Mouse (Mus musculus) testis, adult 10 weeks (tissue): ENCODE measurements around the gene Gm14698. TPM values are rescaled to one million over a fixed set of nuclear protein-coding genes. Genes with fewer than 3 reads are reported as not detected.

Experiments used
- polyA plus RNA-seq: library from polyadenylated mRNA; stranded (reverse); fragments of 350-450 nt; fragmentation: Illumina TruSeq; extraction: RNeasy Lipid Tissue Mini Kit (QIAGEN cat#74804); gene quantifications from one replicate; pipeline ENCODE4 v1.2.3, GENCODE M21; 2014; ENCODE audit warnings: low read depth, low replicate concordance

The Gm14698 gene
- polyA plus RNA-seq = 2.9 TPM

DNA sequence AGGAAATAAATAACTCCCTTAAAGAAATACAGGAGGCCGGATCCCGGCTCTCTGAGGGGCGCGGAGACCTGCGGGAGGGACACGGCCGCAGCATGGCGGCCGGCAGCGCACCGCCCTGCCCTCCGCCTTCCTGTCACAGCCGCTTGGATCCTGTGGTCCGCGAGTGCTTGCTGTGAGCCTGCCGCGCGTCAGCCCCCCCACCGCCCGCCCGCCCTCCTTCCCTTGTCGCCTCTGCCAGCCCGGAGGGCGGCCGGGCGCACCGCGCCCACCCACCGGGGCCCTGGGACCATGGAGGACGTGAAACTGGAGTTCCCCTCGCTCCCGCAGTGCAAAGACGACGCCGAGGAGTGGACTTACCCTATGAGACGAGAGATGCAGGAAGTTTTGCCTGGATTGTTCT lies at the start of gene Gm14698:
Gene Gm14698 (plus strand): TSS at position 35 of the 400 bp plus-strand sequence.

Other genes with a start within 250 kb of the Gm14698 start
- 60.4 TPM for gene Fmr1, start 142.6 kb upstream of the Gm14698 start, polyA plus RNA-seq
- 20.1 TPM for gene Fmr1nb, start 59.3 kb upstream of the Gm14698 start, polyA plus RNA-seq
- gene Gm6812, start 72.0 kb downstream of the Gm14698 start, polyA plus RNA-seq = 320 TPM